Mouse (Mus musculus): ENCODE measurements around the gene Smcr8. TPM values are rescaled to one million over a fixed set of nuclear protein-coding genes. Genes with fewer than 3 reads are reported as not detected.

The Smcr8 gene
- total and polyA plus RNA-seq, 3 experiments = 17.0 to 20.5 TPM; not detected in 1

GRCm38 (mm10) chr11:60776829-60777740 lies at the start of gene Smcr8, which contains the start of gene Top3a (continued):
- TF ChIP-seq RAD21 (IDR thresholded peaks at IDR 0.05; ENCODE audit: low read depth, low read length) (no peak), HCFC1 (IDR thresholded peaks at IDR 0.05; ENCODE audit: low read depth, low read length) (peak; percentile 96), MYC (IDR thresholded peaks at IDR 0.05; ENCODE audit: low read depth, low read length) (peak; percentile 99), USF2 (IDR thresholded peaks at IDR 0.05; ENCODE audit: borderline replicate concordance in 1 of 2, insufficient read depth in 1 of 2, low read depth in 1 of 2, low read length in 2 of 2) (peak; percentile 91 to 98)

GRCm38 (mm10) chr11:60728260-60728761 lies 49.0 kb upstream of the Smcr8 start, which contains the start of gene Mief2:
TSS of gene Mief2 (plus strand) at chr11:60728398.
- no peaks in the 10 kb centered on the region for H3K9me3 ChIP-seq (replicated peaks; ENCODE audit: insufficient read depth, low read length)
- peak within 1 kb of the TSS; percentile 97 for H3K4me3 ChIP-seq (ENCODE audit: control insufficient read depth in 1 of 2, insufficient read depth in 1 of 2, low read depth in 2 of 2, low read length in 2 of 2)
- H3K4me1 ChIP-seq (ENCODE audit: control insufficient read depth in 1 of 2, insufficient read depth in 2 of 2, low read length in 2 of 2) = peaks cover 3 to 20% of the 10 kb centered on the region in 2 experiments; a peak in 3 of 4 replicates
- DNase-seq (ENCODE audit: low read depth, low spot score) = peak; percentile 100
- peaks cover 5% of the 10 kb centered on the region for H3K79me2 ChIP-seq (ENCODE audit: control insufficient read depth, insufficient read depth, low read length, poor library complexity)
- H3K27me3 ChIP-seq (ENCODE audit: control insufficient read depth in 1 of 2, insufficient read depth in 2 of 2, low read length in 2 of 2) = no peaks in the 10 kb centered on the region
- H3K36me3 ChIP-seq (ENCODE audit: control insufficient read depth in 1 of 2, insufficient read depth in 2 of 2, low read length in 2 of 2) = peaks cover 0 to 5% of the 10 kb centered on the region in 2 experiments; a peak in 2 of 4 replicates
- H3K9ac ChIP-seq (ENCODE audit: control insufficient read depth, low read depth, low read length, poor library complexity, severe bottlenecking) = peak within 1 kb of the TSS; percentile 87
- H3K27ac ChIP-seq (ENCODE audit: control insufficient read depth, low read depth, low read length) = peak within 1 kb of the TSS; percentile 72
- TF ChIP-seq SMC3 (IDR thresholded peaks at IDR 0.05; ENCODE audit: low read depth, low read length) (no peak), CHD1 (IDR thresholded peaks at IDR 0.05; ENCODE audit: low read depth, low read length) (no peak), ZMIZ1 (IDR thresholded peaks at IDR 0.05; ENCODE audit: low read depth, low read length) (no peak), TBP (IDR thresholded peaks at IDR 0.05; ENCODE audit: low read depth, low read length) (no peak; the same call in 1 of the 2 replicates), NELFE (IDR thresholded peaks at IDR 0.05; ENCODE audit: low read depth, low read length) (peak; percentile 56), ETS1 (IDR thresholded peaks at IDR 0.05; ENCODE audit: low read depth, low read length) (no peak; the same call in 1 of the 2 replicates), ELF1 (IDR thresholded peaks at IDR 0.05; ENCODE audit: low read depth, low read length) (0 out of 2 replicates have a peak, but pooled peaks have one; percentile 51), TCF12 (IDR thresholded peaks at IDR 0.05; ENCODE audit: low read depth, low read length) (no peak), CTCF (IDR thresholded peaks at IDR 0.05 in 2 of 3, conservative IDR thresholded peaks at IDR 0.05 in 1 of 3; ENCODE audit: control insufficient read depth in 1 of 3, insufficient read depth in 1 of 3, low read depth in 2 of 3, low read length in 3 of 3, poor library complexity in 1 of 3, severe bottlenecking in 1 of 3) (no peak), MYC (IDR thresholded peaks at IDR 0.05; ENCODE audit: low read depth, low read length) (peak; percentile 68), TAL1 (IDR thresholded peaks at IDR 0.05; ENCODE audit: low read length) (no peak), GATA1 (IDR thresholded peaks at IDR 0.05; ENCODE audit: low read depth, low read length) (peak; percentile 35; the same call in 1 of the 2 replicates), ZNF384 (IDR thresholded peaks at IDR 0.05; ENCODE audit: low read depth, low read length) (no peak), USF1 (IDR thresholded peaks at IDR 0.05; ENCODE audit: low read depth, low read length) (peak; percentile 98), POLR2A (IDR thresholded peaks at IDR 0.05; ENCODE audit: control insufficient read depth in 1 of 2, insufficient read depth in 1 of 2, low read depth in 1 of 2, low read length in 2 of 2, poor library complexity in 1 of 2) (peak; percentile 67 to 74), EP300 (IDR thresholded peaks at IDR 0.05; ENCODE audit: low read depth in 1 of 2, low read length in 2 of 2) (no peak), GABPA (IDR thresholded peaks at IDR 0.05; ENCODE audit: low read depth, low read length) (no peak), NRF1 (IDR thresholded peaks at IDR 0.05; ENCODE audit: insufficient read depth, low read depth, low read length, poor library complexity, severe bottlenecking) (peak; percentile 71), SIN3A (IDR thresholded peaks at IDR 0.05; ENCODE audit: low read length) (peak; percentile 99), HCFC1 (IDR thresholded peaks at IDR 0.05; ENCODE audit: low read depth, low read length) (peak; percentile 85), USF2 (IDR thresholded peaks at IDR 0.05; ENCODE audit: borderline replicate concordance in 1 of 2, insufficient read depth in 1 of 2, low read depth in 1 of 2, low read length in 2 of 2) (peak; percentile 47 to 92; a peak in 3 of 4 replicates), ZC3H11A (IDR thresholded peaks at IDR 0.05; ENCODE audit: low read depth, low read length) (no peak; the same call in 1 of the 2 replicates), MXI1 (IDR thresholded peaks at IDR 0.05; ENCODE audit: low read depth, low read length) (peak; percentile 91), KAT2A (conservative IDR thresholded peaks at IDR 0.05; ENCODE audit: low read depth, low read length) (no peak; the same call in 1 of the 2 replicates), MAFK (IDR thresholded peaks at IDR 0.05; ENCODE audit: borderline replicate concordance, low read depth, low read length) (no peak), UBTF (IDR thresholded peaks at IDR 0.05; ENCODE audit: borderline replicate concordance, insufficient read depth, low read depth, low read length) (no peak), MAX (IDR thresholded peaks at IDR 0.05; ENCODE audit: low read length) (peak; percentile 98), JUND (IDR thresholded peaks at IDR 0.05; ENCODE audit: low read depth, low read length) (no peak), POLR2AphosphoS2 (IDR thresholded peaks at IDR 0.05; ENCODE audit: low read length) (no peak), RAD21 (IDR thresholded peaks at IDR 0.05; ENCODE audit: low read depth, low read length) (no peak), BHLHE40 (IDR thresholded peaks at IDR 0.05; ENCODE audit: borderline replicate concordance, low read depth, low read length) (peak; percentile 90)

All from MEL (cell line).